Mouse (Mus musculus): ENCODE results near the gene Susd3.

Gene Susd3

DNA sequence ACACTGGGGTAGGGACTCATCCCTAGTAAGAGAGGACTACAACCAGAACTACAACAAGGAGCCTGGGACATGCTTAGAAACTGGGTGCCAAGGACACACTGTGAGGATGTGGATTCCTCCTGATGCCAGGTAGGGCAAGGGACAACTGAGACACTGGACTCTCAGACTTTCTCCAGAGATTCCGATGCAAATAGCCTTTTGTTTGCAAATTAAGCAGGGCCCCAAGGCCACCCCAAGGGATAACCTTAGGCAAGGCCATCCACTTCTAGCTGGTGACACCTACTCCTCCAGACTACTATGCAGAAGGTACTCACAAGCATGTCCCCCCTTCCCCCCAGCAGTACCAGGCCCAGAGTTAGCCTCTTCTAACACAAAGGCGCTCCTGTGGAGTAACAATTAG lies 1.9 kb downstream of the Susd3 start:
- no peak for DNase-seq (ENCODE audit: low read depth, low spot score)

DNA sequence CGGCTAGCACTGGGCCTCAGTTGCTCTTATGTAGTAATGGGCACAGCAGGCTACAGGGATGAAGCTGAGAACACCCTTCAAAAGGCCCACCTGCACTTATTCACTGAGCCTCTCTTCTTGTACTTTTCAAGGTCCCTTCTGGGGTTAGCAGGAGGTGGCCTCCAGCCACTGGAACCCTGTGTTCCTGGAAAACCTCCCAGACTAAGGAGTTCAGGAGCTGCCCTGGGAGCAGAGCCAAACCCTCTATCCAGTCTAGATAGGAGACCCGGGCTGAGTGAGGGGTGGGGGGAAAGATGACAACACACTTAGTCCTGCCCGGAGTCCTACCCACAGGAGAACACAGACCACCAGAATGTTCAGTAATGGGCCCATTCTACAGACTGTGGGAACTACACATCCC lies 2.5 kb downstream of the Susd3 start:
- no peak for DNase-seq (ENCODE audit: low read depth, low spot score)

DNA sequence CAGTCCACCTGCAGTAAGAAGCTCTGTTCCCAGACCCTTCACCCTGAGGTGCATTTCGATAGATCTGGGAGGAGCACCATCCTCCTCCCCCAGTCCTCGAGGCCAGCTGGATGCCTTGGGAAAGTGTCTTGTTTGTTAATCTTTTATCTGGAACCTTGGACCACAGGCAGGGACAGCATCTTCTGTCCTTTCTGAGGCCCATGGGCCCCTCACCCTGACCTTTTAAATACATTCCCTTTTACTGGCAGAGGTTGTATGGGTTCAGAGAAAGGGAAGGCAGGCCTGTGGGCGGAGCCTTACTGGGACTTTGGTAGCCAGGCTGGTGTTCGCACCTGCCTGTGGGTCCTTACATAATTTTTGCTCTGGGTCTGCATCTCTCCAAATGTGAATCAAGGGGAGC lies 3.3 kb downstream of the Susd3 start:
- DNase-seq (ENCODE audit: low read depth, low spot score) = no peak

DNA sequence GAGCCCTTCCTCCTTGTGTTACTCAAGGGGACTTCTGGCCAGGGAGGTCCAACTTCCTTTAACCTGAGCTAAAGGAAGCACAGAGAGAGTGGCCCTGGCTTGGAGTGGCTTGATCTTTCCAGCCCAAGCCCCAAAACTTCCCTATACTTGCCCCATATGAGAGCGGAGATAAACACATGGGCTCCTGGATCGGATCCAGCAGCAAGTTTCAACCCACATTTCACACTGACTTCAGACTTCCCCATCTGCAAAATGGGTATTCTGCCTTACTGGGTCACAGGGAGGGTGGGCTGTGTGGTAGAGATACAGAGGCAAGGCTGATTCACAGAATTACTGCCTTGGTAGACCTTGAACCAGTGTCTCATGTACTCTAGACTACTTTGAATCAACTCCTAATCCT lies 5.0 kb downstream of the Susd3 start:
- DNase-seq (ENCODE audit: low read depth, low spot score) = no peak

DNA sequence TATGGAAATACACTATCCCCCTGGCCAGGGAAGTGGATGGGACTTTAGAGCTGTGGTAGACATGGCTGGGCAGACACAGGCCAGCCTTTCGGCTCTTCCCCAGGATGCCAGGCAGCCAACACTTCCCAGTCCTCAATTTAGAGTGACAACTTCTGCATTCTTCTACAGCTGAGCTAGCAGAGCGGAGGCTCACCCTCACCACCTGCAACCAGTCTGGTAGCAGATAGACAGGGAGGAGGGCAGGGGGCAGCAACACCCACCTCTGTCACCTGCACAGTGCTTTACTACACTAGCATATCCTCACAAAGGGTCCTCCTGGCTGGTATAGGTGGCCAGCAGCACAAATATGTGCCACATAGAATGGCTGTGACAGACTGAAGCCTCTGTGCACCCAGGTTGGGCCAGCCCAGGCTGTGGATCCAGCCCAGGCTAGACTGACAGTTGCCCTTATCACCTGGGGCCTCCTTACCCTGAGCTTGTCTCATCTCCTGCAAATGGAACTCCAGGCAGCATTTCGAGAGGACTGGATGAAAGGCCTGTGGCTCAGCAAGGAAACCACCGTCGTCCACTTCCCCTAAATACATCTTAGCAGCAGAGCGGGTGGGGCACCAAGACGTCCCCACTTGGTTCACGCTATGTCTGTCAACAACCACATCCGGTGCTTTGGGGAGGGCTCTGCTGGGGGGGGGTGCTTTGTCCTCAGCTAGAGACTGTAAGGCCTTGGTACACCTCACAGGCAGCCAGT lies 6.0 kb downstream of the Susd3 start:
- DNase-seq (ENCODE audit: low read depth, low spot score) = no peak

DNA sequence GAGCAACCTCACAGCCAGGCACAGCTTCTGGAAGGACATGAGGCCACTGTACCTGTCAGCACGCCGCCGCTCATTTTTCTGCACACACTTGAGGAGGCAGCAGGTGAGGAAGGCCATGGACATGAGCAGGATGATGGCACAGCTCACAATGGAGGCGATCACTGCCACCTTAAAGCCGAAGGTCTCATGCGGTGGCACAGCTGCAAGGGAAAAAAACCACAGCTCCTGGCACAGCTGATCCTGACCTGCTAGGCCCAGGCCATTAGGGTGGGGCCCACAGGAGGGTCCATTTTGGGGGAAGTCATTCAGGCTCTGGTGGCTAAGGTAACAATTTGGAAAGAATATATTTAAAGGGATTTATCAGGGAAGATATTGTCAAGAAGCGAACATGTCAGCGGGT lies 9.8 kb downstream of the Susd3 start:
- no peak for DNase-seq (ENCODE audit: low read depth, low spot score)

DNA sequence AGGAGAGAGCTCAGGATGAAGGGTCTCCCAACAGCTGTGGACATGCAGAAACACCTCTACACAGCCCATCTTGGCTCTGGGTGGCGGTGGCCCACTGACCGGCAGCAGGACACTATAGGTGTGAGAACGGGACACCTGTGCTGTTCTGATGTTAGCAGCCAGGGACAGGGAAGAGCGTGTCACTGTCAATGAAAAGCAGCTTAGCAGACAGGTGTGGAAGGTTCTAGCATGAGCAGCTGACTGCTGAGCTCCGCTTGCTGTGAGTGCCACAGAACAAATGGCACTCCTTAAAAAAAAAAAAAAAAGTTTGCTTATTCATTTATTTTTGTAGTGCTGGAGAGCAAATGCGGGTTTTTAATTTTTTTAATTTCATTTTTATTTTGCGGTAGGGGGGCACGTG lies 10.9 kb downstream of the Susd3 start:
- DNase-seq (ENCODE audit: low read depth, low spot score) = no peak

DNA sequence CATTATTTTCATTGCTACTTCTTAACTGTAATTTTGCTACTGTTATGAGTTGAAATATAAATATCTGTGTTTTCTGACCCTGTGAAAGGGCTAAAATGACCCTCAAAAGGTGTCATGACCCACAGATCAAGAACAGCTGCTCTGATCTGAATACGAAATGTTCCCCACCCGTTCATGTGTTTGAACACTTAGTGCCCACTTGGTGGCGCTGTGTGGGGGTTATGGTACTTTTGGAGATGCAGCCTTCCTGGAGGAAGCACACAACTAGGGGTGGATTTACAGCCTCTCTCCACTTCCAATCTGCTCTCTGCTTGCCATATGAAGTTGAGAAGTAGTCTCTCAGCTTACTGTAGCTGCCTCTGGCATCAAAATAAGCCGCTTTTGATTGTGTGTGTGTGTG lies 13.8 kb downstream of the Susd3 start:
- DNase-seq (ENCODE audit: low read depth, low spot score) = no peak

DNA sequence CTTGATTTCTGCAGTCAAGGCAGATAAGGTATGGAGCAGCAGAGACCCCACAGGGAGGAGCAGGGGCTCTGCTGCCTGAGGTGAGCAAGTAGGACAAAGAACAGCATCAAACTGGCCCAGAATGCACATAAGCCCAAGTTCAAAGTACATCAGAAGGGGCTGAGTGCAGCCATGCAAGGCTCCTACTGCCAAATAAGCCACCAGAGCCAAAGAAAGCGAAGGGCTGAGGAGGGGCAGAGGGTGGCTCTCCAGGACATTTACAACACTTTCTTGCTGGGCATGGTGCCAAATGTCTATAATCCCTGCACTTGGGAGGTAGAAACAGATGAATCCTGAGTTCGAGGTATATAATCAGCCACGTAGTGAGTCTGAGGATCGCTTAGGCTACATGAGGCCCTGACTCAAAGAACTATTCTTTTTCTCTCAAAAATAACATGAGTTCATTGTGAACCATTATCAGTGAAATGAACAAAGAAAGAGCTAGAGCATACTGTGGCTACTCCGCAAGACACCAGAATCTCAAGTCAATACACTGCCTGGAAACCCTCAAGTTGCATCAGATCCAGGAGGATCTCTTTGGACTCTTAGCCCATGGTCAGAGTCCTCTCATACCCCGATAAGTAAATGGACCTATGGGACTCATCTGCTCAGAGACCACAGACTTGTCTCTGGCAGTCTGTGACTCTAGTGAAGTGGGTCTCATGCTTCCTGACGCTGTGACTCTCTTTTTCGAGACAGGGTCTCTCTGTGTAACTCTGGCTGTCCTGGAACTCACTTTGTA lies 14.5 kb downstream of the Susd3 start:
- no peak for DNase-seq (ENCODE audit: low read depth, low spot score)

DNA sequence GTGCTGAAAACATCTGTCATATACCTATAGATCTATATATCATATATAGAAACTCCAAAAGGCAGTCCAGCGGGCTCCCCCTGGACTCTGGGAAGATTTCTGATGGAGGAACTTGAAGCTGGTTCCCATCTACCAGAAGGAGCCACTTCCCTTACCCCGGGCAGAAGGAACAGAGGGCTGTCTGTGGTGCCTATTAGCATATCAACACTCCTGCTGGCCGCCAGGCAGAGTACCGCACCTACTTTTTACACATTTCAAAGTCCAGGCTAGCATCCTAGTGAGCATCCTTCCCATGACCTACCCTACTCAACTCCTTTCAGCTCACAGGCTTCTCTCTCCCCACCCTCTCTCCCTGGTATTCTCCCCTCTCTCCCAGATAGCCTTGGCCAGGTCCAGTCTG lies 22.9 kb downstream of the Susd3 start:
- no peak for DNase-seq (ENCODE audit: low read depth, low spot score)

DNA sequence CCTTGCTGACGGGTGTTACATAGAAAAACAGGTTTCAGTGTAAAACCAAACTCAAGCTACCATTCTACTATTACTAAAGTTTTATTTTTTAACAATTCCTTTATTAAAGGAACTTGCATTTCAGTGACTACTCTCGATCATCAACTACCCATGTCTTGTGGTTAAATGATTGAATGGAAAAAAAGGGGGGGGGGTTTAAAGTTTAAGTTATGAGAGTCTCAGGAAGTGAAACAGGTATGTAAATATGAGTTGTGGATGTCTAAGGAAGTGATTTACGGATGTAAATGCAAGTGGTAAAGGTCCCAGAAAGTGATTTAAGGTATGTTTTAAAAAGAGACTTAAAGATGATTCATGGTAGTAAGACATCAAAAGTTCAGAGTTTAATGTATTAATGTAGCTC lies 23.3 kb downstream of the Susd3 start:
- DNase-seq (ENCODE audit: low read depth, low spot score) = no peak

DNA sequence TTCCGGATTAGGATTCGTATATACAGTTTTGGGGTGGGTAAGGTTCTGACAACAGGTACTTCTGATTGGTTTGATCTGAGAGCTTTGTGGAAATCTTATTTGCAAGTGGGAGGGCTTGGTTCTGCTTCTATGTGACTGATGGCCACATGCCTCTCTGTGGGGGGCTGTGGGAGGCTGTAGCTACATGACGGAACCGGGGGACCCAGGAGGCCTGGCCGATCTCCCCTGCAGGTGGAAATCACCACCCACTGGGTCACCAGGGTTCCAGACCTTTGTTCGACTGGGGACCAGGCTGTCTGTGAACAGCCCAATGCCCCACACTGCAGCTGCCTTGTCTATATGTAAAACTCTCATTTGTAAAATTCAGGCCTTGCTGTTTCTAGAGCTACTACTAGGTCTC lies 23.8 kb downstream of the Susd3 start:
- DNase-seq (ENCODE audit: low read depth, low spot score) = no peak

DNA sequence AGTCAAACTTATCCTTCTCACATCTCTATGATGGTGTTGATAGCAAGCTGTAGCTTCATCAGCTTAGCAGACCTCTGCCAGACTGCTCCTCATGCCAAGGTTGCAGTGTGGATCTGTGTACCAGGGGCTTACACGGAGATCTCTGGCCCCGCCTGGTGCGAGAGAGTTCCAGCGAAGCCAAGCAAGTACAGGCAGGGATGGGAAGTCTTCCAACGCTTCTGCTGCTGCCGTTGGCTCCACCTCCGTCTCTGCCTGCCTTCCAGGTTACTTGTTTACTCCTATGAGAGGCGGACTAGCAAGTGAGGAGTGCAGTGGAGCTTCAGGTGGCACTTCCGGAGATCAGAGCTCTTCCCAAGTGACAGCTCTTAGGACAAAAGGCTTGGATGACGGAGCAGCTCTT lies 24.2 kb downstream of the Susd3 start:
- DNase-seq (ENCODE audit: low read depth, low spot score) = no peak

DNA sequence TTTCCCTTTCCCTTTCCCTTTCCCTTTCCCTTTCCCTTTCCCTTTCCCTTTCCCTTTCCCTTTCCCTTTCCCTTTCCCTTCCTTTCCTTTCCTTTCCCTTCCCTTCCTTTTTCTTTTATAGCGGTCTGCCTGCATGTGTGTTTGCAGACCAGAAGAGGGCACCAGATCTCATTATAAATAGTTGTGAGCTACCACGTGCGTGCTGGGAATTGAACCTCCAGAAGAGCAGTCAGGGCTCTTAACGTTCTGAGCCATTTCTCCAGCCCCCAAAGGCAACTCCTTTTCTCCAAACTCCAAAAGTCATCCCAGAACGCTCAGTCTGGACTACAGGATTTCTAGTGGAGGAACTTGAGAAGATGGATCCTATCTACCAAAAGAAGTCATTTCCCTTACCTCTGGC lies 27.6 kb downstream of the Susd3 start:
- DNase-seq (ENCODE audit: low read depth, low spot score) = no peak

DNA sequence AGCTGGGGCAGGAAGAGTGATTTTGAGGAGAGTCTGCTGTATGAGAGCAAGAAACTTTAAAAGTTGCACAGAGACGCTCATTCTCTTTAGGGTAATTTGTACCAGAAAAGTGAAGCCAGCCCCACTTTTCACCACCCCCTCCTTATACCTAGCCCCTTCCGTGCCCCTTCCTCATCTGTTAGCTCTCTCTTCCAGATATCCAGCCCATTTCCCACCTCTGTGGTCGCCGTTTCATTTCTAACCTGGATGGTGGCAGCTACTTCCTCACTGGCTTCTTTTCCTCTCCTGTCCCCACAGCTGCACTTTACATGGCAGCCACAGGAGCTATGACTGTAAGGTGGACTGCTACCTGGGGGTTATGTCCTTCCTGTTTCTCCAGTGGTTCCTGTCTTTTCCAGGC lies 29.1 kb downstream of the Susd3 start:
- no peak for DNase-seq (ENCODE audit: low read depth, low spot score)

DNA sequence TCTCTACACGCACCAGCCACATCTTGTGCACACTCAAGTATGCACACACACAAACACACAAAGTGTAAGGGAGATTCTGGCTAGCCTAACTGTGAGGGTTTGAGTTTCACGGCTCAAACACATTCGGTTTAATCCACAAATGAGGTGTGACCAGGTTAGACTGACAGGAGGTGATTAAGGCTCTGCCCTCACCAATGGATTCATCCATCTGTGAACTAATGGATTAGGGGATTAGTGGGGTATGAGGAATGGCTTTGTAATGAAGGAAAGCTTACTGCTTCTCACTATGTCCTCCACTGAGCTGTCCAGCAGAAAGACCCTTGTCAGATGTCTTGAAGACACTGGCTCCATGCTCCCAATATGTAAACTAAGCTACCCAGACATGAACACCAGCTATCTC lies 29.9 kb downstream of the Susd3 start:
- no peak for DNase-seq (ENCODE audit: low read depth, low spot score)

DNA sequence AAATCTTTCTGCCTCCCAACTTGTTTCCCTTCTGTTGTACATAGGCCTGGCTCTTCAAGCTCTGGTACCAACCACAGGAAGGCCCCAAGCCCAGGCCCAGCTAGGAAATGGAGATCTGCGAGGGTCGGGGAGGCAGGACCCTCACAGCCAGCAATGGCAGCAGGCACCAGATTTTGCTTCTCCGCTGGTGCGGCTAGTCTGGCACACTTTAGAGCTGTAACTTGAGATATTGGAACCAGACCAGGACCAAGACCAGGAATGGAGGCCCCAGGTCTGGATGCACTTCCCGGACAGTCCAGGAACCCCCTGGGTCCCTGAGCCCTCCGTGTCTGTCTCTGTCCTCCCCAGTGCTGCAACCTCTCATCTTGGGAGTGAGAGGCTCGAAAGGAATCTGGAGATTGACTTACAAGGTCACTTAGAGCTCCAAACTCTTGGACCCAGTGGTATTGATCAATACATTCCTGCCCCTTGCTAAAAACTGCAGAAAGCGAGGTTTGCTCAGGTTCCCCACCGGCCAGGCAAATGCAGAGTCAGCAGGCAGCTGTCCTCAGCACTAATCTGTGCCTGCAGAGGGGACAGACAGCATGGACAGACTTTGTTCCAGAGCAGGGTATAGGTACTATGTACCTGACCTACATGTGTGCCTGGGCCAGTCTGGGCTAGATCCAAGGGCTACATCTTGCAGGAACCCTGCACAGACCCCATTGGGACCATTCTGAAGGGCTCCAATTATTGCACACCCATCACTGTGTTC lies 31.5 kb downstream of the Susd3 start:
- no peak for DNase-seq (ENCODE audit: low read depth, low spot score)

DNA sequence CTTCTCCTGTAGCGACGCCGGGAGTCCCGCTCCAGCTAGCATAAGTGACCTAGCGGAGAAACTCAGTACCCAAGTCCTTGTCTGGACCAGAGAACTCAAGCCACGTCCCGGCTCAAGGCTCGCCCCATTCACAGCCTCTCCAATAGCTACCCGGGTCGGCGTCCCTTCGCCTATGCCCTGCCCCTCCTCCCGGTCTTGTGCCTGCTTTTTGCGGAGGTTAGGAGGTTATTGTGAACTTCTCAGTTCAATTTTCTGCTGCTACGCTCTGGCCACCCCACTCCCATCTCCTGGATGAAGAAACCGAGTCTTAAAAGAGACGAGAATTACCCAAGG lies 32.3 kb downstream of the Susd3 start:
- no peak for DNase-seq (ENCODE audit: low read depth, low spot score)

DNA sequence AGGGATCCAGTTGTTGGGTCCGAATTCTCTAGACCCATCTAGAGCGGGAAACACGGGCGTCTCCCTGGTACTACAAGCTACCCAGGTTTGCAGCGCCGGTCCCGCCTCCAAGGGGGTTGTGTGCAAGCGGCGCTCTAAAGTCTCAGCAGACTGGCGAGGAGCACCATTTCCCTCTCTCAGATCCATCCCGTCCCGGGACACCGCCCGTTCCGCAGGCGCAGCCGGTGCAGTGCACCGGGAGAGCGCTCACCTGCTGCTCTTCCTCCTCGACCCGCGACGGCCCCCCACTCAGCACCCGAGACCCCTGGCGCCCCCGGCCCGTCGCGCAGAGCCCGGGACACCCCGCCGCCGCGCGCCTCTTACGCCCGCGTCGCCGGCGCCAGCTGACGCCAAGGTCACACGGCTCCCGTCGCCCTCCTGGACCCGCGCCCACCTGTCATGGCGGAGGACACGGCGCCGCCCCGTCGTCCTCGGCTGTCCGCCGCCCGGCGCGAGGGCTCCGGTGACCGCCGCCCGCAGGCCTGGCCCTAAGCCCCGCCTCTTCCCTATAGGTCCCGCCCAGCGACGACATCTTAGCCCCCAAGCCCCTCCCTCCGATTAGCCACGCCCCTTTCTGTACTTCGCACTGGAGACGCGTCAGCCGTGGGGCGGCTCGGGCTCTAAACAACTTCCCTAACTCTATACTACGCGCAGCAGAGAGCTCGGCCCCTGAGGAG lies 32.8 kb downstream of the Susd3 start, which contains the start of gene Card19:
Gene Card19, minus strand, starts transcription at position 534 of the 716 bp plus-strand sequence.
- peak; percentile 95 for DNase-seq (ENCODE audit: low read depth, low spot score)

DNA sequence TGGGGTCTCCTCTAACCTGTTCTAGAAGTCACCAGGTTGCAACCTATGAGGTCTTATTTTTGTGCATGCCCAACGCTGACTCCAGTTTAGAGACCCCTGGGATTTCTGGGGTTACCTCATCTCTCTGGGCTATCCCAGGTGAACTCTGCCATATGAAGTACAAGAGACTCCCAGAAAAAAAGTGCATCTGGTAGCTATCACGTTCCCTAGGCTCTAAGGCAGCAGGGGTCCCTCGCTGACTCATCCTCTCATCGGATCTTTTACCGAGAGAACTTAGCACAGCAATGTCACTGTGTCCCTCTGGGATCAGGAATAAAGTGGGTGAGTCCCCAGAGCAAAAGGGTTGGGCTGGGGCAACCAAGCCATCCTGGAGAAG lies 33.4 kb downstream of the Susd3 start:
- DNase-seq (ENCODE audit: low read depth, low spot score) = no peak

DNA sequence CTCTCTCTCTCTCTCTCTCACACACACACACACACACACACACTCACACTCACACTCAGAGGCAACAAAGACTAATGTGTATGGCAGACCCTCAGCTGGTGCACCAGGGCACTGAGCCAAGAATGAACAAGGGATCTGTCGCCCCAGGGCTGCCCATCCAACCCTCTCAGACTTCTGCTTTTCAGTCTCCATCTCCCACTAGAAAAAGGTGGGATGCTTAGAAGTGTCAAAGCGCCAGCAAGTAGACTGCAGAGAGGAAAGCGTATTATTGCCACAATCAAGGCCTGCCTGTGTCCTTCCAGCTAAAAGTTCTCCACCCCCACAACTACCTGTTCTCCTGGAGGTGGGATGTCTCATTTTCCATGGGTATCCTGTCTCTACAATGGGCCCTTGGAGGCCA lies 34.1 kb downstream of the Susd3 start:
- no peak for DNase-seq (ENCODE audit: low read depth, low spot score)

DNA sequence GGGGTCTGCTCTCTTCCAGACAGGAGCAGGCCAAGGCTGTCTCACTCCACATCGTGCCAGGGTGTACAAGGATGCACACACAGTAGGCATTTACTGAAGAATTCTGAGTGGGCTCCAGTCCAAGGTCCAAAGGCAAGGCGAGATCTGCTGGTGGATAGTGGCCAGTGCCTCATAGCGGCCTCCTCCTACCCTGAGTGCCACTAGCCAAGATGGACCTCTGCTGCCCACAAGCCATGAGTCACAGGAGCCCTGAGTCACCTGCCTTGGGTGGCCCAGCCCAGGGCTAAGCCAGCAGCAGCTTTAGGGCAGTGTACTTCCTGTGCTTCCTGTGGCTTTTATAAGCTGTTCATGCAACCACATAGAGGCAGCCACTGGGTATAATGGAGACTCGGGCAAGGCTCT lies 35.0 kb downstream of the Susd3 start:
- DNase-seq (ENCODE audit: low read depth, low spot score) = peak; percentile 95
